Mouse (Mus musculus) mouse embryonic stem cell (cell line): ENCODE measurements around the gene Olfr1495.
"Not testable (repeated sequence)": the region's sequence is repeated elsewhere in the genome, so short reads cannot be mapped to it uniquely, and the experiment has no call there.

Experiments
- in situ Hi-C, 2 experiments: fragments of 300-500 bp; cut with MboI; formaldehyde crosslinking; loops; 1 replicate in 1 of 2; 3 replicates in 1 of 2; pipeline ENCODE4 v1.14.3; 2019 to 2020; ENCODE audit warnings: low sequenced_read_pairs in 2 of 2, low pct_unique_long_range_greater_than_20kb in 1 of 2, mixed read lengths in 1 of 2; ENCODE audit not compliant: unreplicated experiment in 1 of 2

Olfr1495 gene

GRCm38 (mm10) chr19:13764306-13764705 lies at the start of gene Olfr1495:
TSS of gene Olfr1495 (plus strand) at chr19:13764606.
- in situ Hi-C loops = no loop called here

- in situ Hi-C loops = no loop called here
Measured at GRCm38 (mm10) chr19:13722978-13723377, 41.4 kb upstream of the Olfr1495 start, which contains the start of gene Olfr1493-ps1. TSS of gene Olfr1493-ps1 (plus strand) at chr19:13723278.

- in situ Hi-C loops = no loop called here
Measured at GRCm38 (mm10) chr19:13739428-13739827, 25.0 kb upstream of the Olfr1495 start, which contains the start of gene Olfr1494. TSS of gene Olfr1494 (plus strand) at chr19:13739728.

- in situ Hi-C loops = no loop called here
Measured at GRCm38 (mm10) chr19:13749366-13749765, 15.0 kb upstream of the Olfr1495 start.

GRCm38 (mm10) chr19:13768565-13769276 lies 4.3 kb downstream of the Olfr1495 start:
- in situ Hi-C loops = no loop called here

GRCm38 (mm10) chr19:13777578-13777977 lies 13.2 kb downstream of the Olfr1495 start, which contains the start of gene Olfr1496:
TSS of gene Olfr1496 (plus strand) at chr19:13777878.
- in situ Hi-C loops = no loop called here

GRCm38 (mm10) chr19:13798102-13798501 lies 33.7 kb downstream of the Olfr1495 start, which contains the start of gene Olfr1497:
TSS of gene Olfr1497 (minus strand) at chr19:13798202.
- in situ Hi-C loops = no loop called here

- in situ Hi-C loops = not testable (repeated sequence)
Measured at GRCm38 (mm10) chr19:13805486-13805885, 41.1 kb downstream of the Olfr1495 start.

- in situ Hi-C loops = no loop called here
Measured at GRCm38 (mm10) chr19:13812823-13813222, 48.4 kb downstream of the Olfr1495 start.

- in situ Hi-C loops = no loop called here
Measured at GRCm38 (mm10) chr19:13818827-13819226, 54.4 kb downstream of the Olfr1495 start.

GRCm38 (mm10) chr19:13819347-13819746 lies 54.9 kb downstream of the Olfr1495 start, which contains the start of gene Olfr1499:
TSS of gene Olfr1499 (minus strand) at chr19:13819447.
- in situ Hi-C loops = no loop called here
